Mouse (Mus musculus) cerebellum, adult 9-10 months (tissue): ENCODE results near the gene Mpi.

Experiments used
- DNase-seq: peaks from one replicate; pipeline ENCODE4 v3.0.0; 2022

Gene Mpi

GRCm38 (mm10) chr9:57552139-57552887, at the start of gene Mpi:
Mpi (minus strand) TSS chr9:57552763.
- DNase-seq, result peak; percentile 69

- no peak for DNase-seq
Measured at GRCm38 (mm10) chr9:57602098-57602497, 49.5 kb upstream of the Mpi start.

DNA sequence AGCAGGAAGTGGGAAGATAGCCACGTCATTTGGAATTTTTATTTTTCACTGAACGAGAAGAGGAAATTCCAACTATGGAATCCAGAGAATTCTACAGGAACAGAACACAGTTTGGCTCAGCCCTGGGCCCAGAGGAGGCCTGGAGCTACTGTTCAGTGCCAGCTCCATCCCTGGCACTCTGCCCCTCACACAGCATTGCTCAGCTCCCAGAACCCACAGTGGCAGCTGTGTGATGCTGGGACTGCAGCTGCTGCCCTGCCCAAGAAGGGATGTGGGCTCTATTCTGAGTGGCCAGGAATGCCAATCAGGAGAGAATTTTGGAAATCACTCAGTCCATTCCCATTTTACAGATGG, 48.8 kb upstream of the Mpi start:
- no peak for DNase-seq

DNA sequence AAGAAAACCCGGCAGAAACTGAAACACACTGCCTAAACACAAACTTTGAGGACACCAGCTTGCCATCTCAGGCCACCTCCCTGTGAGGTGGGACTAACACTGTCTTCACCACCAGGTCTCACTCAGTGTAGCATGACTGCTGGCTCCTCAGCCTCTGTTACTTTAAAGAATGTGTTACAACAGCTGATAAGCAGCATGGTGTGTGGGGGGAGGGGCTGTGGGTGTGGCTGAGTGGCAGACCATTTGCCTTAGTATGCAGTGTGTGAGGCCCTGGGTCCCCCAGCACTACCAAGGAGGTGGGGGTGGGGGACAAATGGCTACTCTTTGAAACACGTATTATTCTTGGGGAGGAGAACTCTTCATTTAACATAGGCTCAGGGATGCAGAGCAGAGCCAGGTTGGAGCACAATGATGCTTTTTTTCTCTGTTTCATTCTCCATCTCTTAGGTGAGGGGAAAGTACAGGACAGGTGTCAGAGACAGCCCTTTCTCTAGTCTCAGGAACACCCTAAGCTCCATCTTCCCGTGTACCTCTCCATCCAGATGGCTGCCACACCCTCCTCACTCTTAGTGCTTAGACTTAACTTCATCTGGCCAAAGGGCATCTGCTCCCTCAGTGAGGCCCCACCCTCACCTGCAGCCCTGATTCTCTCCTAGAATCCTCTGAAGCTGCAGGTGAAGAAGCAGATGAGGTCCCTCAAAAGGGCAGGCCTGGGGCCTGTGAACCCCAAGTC, 48.2 kb upstream of the Mpi start:
- no peak for DNase-seq

- no peak for DNase-seq
Measured at GRCm38 (mm10) chr9:57598851-57599563, 46.4 kb upstream of the Mpi start.

- no peak for DNase-seq
Measured at GRCm38 (mm10) chr9:57597929-57598382, 45.4 kb upstream of the Mpi start.

- no peak for DNase-seq
Measured at GRCm38 (mm10) chr9:57597265-57597664, 44.7 kb upstream of the Mpi start.

DNA sequence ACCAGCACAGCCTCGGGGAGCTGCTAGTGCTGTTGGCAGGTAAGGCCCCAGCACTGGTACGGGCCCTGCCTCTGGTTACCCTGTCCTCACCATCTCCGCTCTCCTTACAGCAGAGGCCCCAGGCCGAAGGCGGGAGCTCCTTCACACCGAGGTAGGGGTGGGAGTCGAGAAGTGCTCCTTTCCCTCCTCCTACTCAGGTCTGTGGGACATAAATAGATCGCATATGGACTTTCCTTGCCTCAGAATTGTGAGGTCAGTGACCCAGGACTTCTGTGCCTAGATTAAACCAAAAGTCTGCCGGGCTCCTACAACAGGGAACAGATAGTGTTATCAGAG, 41.6 kb upstream of the Mpi start:
- DNase-seq, result no peak

GRCm38 (mm10) chr9:57593454-57594173, 41.1 kb upstream of the Mpi start:
- DNase-seq, result no peak

DNA sequence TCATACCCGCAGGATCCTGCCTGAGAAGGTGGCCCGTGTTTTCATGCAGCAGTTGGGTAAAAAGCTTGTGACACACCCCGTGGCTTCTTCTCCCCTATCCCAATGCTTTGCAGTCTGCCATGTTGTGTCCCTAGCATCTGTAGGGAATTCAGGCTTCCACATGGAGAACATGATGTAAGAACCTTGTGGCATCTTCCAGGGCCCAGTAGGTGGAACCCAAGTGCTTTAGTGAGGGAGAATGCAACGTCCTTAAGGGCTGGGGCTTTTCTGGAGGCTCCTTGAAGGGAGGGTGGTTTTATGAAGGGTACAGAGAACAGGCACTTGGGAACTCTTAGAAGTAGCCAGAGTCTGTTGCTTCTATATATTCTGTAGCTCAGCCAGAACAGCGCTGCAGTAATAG, 38.2 kb upstream of the Mpi start:
- DNase-seq, result no peak

DNA sequence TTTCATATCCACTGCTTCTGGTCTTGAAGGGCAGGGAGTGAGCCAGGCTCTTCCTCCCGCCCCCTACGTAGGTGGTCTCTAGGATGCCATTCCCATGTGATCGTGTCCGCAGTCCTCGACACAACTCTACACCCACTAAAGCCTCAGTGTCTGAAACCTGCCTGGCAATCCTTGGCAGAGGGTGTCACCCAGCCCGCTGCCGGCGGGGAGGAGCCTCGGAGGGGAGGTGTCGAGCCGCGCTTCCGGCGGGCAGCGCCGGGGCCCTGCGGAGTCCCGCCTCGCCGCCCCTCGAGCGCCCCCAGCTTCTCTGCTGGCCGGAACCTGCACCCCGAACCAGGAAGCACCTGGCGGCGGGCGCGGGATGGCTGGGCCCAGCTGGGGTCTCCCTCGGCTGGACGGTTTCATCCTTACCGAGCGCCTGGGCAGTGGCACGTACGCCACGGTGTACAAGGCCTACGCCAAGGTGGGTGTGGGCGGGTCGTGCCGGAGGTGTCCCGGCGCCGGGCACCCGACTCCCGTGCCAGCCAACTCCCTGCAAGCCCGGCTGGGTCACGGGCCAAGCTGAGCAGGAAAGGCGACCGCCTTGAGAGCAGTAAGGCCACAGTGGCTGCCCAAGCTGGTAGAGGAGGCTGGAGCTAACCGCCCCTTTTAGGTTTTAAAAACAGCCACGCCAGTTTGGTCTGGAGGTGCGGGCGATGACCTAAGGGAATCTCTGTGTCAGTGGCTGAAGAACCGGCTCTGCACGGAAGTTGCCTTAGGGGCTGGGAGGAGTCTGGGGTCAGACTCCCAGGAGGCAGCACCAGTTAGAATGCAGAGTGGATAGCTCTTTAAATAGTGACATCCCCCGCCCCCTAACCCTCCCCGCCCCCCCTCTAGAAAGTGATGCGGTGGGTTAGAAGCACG, 36.9 kb upstream of the Mpi start, which contains the start of gene Ulk3:
Gene Ulk3 (plus strand): TSS at position 229 of the 903 bp plus-strand sequence.
- DNase-seq, result peak; percentile 76

- no peak for DNase-seq
Measured at GRCm38 (mm10) chr9:57584991-57585390, 32.4 kb upstream of the Mpi start.

- DNase-seq, result no peak
Measured at GRCm38 (mm10) chr9:57577144-57577849, 24.7 kb upstream of the Mpi start.

- no peak for DNase-seq
Measured at GRCm38 (mm10) chr9:57575577-57575976, 23.0 kb upstream of the Mpi start.

GRCm38 (mm10) chr9:57574397-57574796, 21.8 kb upstream of the Mpi start:
- DNase-seq, result no peak

DNA sequence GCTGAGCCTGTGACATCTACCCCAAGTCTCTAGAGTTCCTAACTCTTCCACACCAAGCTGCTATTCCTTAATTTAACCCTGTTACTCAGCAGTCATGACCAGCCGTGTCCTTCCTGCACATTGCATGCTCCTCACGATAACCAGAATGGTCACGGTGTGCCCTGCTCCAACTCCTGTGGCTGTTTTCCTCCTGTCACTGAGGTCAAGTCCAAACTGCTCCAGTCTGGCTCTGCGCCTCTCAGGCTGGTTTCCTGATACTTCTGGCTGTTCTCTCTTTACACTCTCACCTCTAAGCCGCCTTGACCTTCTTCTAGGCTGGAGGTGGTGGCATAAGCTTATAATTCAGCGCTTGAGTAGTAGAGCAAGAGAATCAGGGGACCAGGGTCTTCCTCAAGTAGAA, 15.9 kb upstream of the Mpi start:
- DNase-seq, result no peak

- DNase-seq, result no peak
Measured at GRCm38 (mm10) chr9:57566846-57567245, 14.3 kb upstream of the Mpi start.

- peak; percentile 31 for DNase-seq
Measured at GRCm38 (mm10) chr9:57565741-57566221, 13.2 kb upstream of the Mpi start.

- no peak for DNase-seq
Measured at GRCm38 (mm10) chr9:57564609-57565008, 12.0 kb upstream of the Mpi start.

GRCm38 (mm10) chr9:57562896-57563372, 10.4 kb upstream of the Mpi start:
- DNase-seq, result no peak

- DNase-seq, result peak; percentile 37
Measured at GRCm38 (mm10) chr9:57561711-57562099, 9.1 kb upstream of the Mpi start.
